Mouse (Mus musculus): Measurements from ENCODE around the gene Gm9821. TPM values are rescaled to one million over a fixed set of nuclear protein-coding genes. Genes with fewer than 3 reads are reported as not detected.

Gene Gm9821
- polyA plus RNA-seq, 1 experiment from 2014 or later, result 0.89 TPM

- Histone ChIP-seq H3K9me3 (replicated peaks) (no peaks in the 10 kb centered on the region), H3K9ac (no peak overlapping the region), H3K4me3 (replicated peaks) (no peak overlapping the region), H3K4me2 (no peak overlapping the region), H3K36me3 (replicated peaks) (no peaks in the 10 kb centered on the region), H3K27ac (replicated peaks) (no peak overlapping the region), H3K27me3 (peaks cover 23% of the 10 kb centered on the region; the same call in 1 of the 2 replicates), H3K4me1 (replicated peaks) (no peaks in the 10 kb centered on the region)
- ATAC-seq (ENCODE audit: insufficient read depth), result 0 out of 2 replicates have a peak, but pooled peaks have one; percentile 7
- 62% methylated on average over 5 of the region's 5 CpGs for WGBS (ENCODE audit: insufficient replicate concordance)
These were observed 50.5 kb downstream of the Gm9821 start for GRCm38 (mm10) chr2:91996006-91996405.

Small RNA genes lying within 50 kb of the gene (microRNA-seq; reads per million reads assigned to microRNA genes)
- gene Mir6999, result not detected

Other genes with a start within 250 kb of the Gm9821 start
- gene Atg13, start 235.1 kb upstream of the Gm9821 start, polyA plus RNA-seq (2015; fragmentation: Nextera tagmentation; extraction: Ambion mirVana), result 13.4 and 14.1 TPM in 2 replicates
- 6.7 and 8.3 TPM in 2 replicates for gene Harbi1, start 234.9 kb upstream of the Gm9821 start, polyA plus RNA-seq (2015; fragmentation: Nextera tagmentation; extraction: Ambion mirVana)
- 5.2 and 6.1 TPM in 2 replicates for gene Ambra1, start 215.6 kb upstream of the Gm9821 start, polyA plus RNA-seq (2015; fragmentation: Nextera tagmentation; extraction: Ambion mirVana)
- 0.13 TPM in 1 of 2 replicates, not detected in the other for gene Chrm4, start 18.5 kb upstream of the Gm9821 start, polyA plus RNA-seq (2015; fragmentation: Nextera tagmentation; extraction: Ambion mirVana)
- gene Mdk, start 13.4 kb upstream of the Gm9821 start, polyA plus RNA-seq (2015; fragmentation: Nextera tagmentation; extraction: Ambion mirVana), result 15.2 and 17.1 TPM in 2 replicates
- 21.2 and 26.6 TPM in 2 replicates for gene Dgkz, start 30.2 kb downstream of the Gm9821 start, polyA plus RNA-seq (2015; fragmentation: Nextera tagmentation; extraction: Ambion mirVana)
- gene Creb3l1, start 78.8 kb downstream of the Gm9821 start, polyA plus RNA-seq (2015; fragmentation: Nextera tagmentation; extraction: Ambion mirVana), result 1.1 and 1.3 TPM in 2 replicates
- 2.6 and 3.2 TPM in 2 replicates for gene Phf21a, start 147.4 kb downstream of the Gm9821 start, polyA plus RNA-seq (2015; fragmentation: Nextera tagmentation; extraction: Ambion mirVana)

All from liver, embryonic 15.5 days (tissue).